Mouse (Mus musculus): ENCODE data around the gene Kpna7. TPM values are rescaled to one million over a fixed set of nuclear protein-coding genes. Genes with fewer than 3 reads are reported as not detected.
"Not testable (repeated sequence)": the region's sequence is repeated elsewhere in the genome, so short reads cannot be mapped to it uniquely, and the experiment has no call there.

The Kpna7 gene
- not detected in 2 replicates for polyA plus RNA-seq (2016; fragmentation: Nextera tagmentation; extraction: Ambion mirVana)

GRCm38 (mm10) chr5:145083632-145084451 is at the start of gene Kpna7, which contains the start of gene Arpc1a:
Gene Kpna7 (minus strand): TSS chr5:145084030.
Gene Arpc1a (plus strand): TSS chr5:145083830.
- H3K4me1 ChIP-seq = peaks cover 11% of the 10 kb centered on the region
- WGBS = under 1% methylated on average over 54 of the region's 54 CpGs

GRCm38 (mm10) chr5:145133275-145133674 is 49.4 kb upstream of the Kpna7 start:
- not testable (repeated sequence) for H3K4me3 ChIP-seq; H3K27me3 ChIP-seq (ENCODE audit: insufficient read depth, poor library complexity, severe bottlenecking); H3K27ac ChIP-seq; DNase-seq (ENCODE audit: low spot score); H3K9me3 ChIP-seq; H3K4me1 ChIP-seq
- peaks cover 93% of the 10 kb centered on the region for H3K36me3 ChIP-seq
- 88% methylated on average over 6 of the region's 6 CpGs for WGBS

More at GRCm38 (mm10) chr5:145083632-145084451, at the start of gene Kpna7, which contains the start of gene Arpc1a:
- peak within 1 kb of the TSS; percentile 89 for H3K4me3 ChIP-seq
- no peaks in the 10 kb centered on the region for H3K27me3 ChIP-seq (ENCODE audit: insufficient read depth, poor library complexity, severe bottlenecking)
- DNase-seq (ENCODE audit: low spot score) = peak; percentile 97
- H3K9me3 ChIP-seq = no peaks in the 10 kb centered on the region; the same call in 1 of the 2 replicates
- peak within 1 kb of the TSS; percentile 90 for H3K27ac ChIP-seq
- H3K36me3 ChIP-seq = peaks cover 18% of the 10 kb centered on the region

DNA sequence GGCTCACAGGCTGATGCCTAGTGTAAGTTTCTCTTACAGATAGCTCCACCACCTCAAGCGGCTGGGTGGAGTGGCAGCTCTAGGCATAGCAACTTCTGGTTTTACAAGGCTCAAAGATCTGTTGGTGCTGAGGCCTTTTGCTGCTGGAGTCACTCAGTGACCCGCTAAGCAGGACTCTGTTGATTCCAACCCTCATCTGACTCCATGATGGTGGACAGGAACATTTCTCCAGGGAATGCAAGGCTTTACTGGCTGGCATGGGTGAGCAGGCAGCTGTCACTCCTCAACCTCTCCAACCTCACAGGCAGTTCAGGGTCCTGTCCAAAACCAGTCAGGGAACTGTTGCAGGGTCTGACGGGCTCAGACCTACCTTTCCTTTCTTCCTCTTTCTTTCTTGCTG is 47.2 kb upstream of the Kpna7 start:
- Histone ChIP-seq H3K4me1 (0 out of 2 replicates have a peak, but pooled peaks cover 2% of the 10 kb centered on the region), H3K4me3 (no peak overlapping the region), H3K27me3 (ENCODE audit: insufficient read depth, poor library complexity, severe bottlenecking) (no peaks in the 10 kb centered on the region), H3K9me3 (no peaks in the 10 kb centered on the region), H3K36me3 (peaks cover 98% of the 10 kb centered on the region), H3K27ac (no peak overlapping the region)
- DNase-seq (ENCODE audit: low spot score) = no peak
- 85% methylated on average over 3 of the region's 3 CpGs for WGBS

GRCm38 (mm10) chr5:145130191-145130590 is 46.4 kb upstream of the Kpna7 start:
- DNase-seq (ENCODE audit: low spot score) = no peak
- peaks cover 98% of the 10 kb centered on the region for H3K36me3 ChIP-seq
- H3K9me3 ChIP-seq = no peaks in the 10 kb centered on the region
- no peaks in the 10 kb centered on the region for H3K27me3 ChIP-seq (ENCODE audit: insufficient read depth, poor library complexity, severe bottlenecking)
- H3K27ac ChIP-seq = no peak overlapping the region
- 0 out of 2 replicates have a peak, but pooled peaks cover 2% of the 10 kb centered on the region for H3K4me1 ChIP-seq
- no peak overlapping the region for H3K4me3 ChIP-seq
- WGBS = 88% methylated on average over 11 of the region's 11 CpGs

DNA sequence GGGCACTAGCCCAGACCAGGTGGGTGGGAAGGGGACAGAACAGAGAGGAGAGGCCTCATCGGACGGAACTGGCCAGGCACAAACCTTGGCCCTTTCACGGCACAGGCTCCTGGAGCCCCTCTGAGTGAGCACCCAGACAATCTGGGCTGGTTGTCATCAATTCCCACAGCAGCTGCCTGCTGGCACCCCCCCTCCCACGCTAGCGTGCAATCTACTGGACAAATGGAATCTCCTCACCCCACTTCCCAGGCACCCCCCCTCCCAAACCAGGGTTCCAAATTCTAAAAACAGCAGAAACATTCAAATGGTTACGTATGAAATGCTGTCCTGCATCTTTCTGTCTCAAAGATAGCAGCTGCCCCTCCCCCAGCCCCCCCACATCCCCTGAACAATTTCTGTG is 45.9 kb upstream of the Kpna7 start:
- not testable (repeated sequence) for H3K9me3 ChIP-seq; H3K27me3 ChIP-seq (ENCODE audit: insufficient read depth, poor library complexity, severe bottlenecking); H3K4me3 ChIP-seq; H3K4me1 ChIP-seq; DNase-seq (ENCODE audit: low spot score); H3K27ac ChIP-seq
- 77% methylated on average over 4 of the region's 6 CpGs for WGBS
- H3K36me3 ChIP-seq = peaks cover 98% of the 10 kb centered on the region

GRCm38 (mm10) chr5:145129124-145129523 is 45.3 kb upstream of the Kpna7 start:
- Histone ChIP-seq H3K4me1 (0 out of 2 replicates have a peak, but pooled peaks cover 2% of the 10 kb centered on the region), H3K27me3 (ENCODE audit: insufficient read depth, poor library complexity, severe bottlenecking) (no peaks in the 10 kb centered on the region), H3K36me3 (peaks cover 98% of the 10 kb centered on the region), H3K27ac (no peak overlapping the region), H3K9me3 (no peaks in the 10 kb centered on the region), H3K4me3 (no peak overlapping the region)
- DNase-seq (ENCODE audit: low spot score) = no peak
- WGBS = 88% methylated on average over 4 of the region's 4 CpGs

DNA sequence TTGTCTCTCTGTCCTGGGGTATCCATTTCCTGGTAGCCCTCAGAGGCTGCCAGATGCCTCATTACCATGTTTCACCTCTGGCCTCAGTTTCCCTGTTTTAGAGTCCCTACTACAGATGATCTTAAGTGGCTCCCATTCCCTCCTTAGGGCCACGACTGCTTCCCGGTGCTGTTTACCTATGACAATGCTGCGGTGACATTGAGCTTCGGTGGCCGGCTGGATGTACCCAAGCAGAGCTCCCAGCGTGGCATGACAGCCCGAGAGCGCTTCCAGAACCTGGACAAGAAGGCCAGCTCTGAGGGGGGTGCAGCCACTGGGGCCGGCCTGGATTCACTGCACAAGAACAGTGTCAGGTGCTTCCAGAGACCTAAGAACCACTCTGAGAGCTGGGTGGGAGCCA is 42.8 kb upstream of the Kpna7 start:
- Histone ChIP-seq H3K27me3 (ENCODE audit: insufficient read depth, poor library complexity, severe bottlenecking) (no peaks in the 10 kb centered on the region), H3K4me3 (no peak overlapping the region), H3K9me3 (no peaks in the 10 kb centered on the region), H3K27ac (no peak overlapping the region), H3K36me3 (peaks cover 93% of the 10 kb centered on the region), H3K4me1 (peaks cover 10% of the 10 kb centered on the region; the same call in 1 of the 2 replicates)
- no peak for DNase-seq (ENCODE audit: low spot score)
- WGBS = 94% methylated on average over 9 of the region's 9 CpGs

DNA sequence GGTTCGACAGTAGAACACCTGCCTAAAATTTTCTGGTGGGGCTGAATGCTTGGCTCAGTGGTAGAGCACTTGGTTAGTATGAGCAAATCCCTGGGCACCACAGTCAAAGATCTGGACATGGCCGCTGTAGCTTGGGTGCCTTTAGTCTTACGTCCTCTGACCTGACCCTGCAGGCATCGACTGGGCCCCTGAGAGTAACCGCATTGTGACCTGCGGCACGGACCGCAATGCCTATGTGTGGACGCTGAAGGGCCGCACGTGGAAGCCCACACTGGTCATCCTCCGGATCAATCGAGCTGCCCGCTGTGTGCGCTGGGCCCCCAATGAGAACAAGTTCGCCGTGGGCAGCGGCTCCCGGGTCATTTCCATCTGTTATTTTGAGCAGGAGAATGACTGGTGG is 39.6 kb upstream of the Kpna7 start:
- WGBS = 93% methylated on average over 19 of the region's 19 CpGs

DNA sequence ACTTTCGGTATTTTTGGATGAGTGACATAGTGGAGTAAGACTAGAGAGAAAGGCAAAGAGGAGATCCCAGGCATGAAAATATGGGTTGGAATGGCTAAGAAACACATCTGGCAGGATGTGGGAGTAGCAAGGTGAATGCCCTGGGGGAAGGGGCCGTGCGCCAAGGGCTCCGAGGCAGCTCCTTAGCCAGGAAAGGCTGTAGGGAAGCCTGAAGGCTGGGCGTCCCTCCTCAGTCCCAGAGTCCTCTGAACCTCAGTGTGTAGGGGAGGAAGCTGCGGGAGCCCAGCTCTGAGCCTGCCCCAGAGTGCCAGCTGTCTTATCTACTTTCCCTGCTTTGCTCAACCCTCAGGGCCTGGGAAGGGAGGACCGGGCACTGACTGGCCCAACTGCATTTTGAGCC is 37.1 kb upstream of the Kpna7 start:
- no peak for DNase-seq (ENCODE audit: low spot score)
- WGBS = 53% methylated on average over 7 of the region's 7 CpGs
- Histone ChIP-seq H3K27ac (no peak overlapping the region), H3K9me3 (no peaks in the 10 kb centered on the region), H3K36me3 (peaks cover 47% of the 10 kb centered on the region), H3K4me1 (peaks cover 24% of the 10 kb centered on the region; the same call in 1 of the 2 replicates), H3K27me3 (ENCODE audit: insufficient read depth, poor library complexity, severe bottlenecking) (no peaks in the 10 kb centered on the region), H3K4me3 (no peak overlapping the region)

More for the DNA sequence above, 39.6 kb upstream of the Kpna7 start:
- DNase-seq (ENCODE audit: low spot score) = no peak
- Histone ChIP-seq H3K36me3 (peaks cover 72% of the 10 kb centered on the region), H3K27me3 (ENCODE audit: insufficient read depth, poor library complexity, severe bottlenecking) (no peaks in the 10 kb centered on the region), H3K4me1 (peaks cover 22% of the 10 kb centered on the region; the same call in 1 of the 2 replicates), H3K4me3 (no peak overlapping the region), H3K27ac (no peak overlapping the region), H3K9me3 (no peaks in the 10 kb centered on the region)

GRCm38 (mm10) chr5:145119385-145119784 is 35.6 kb upstream of the Kpna7 start:
- H3K9me3 ChIP-seq = no peaks in the 10 kb centered on the region
- DNase-seq (ENCODE audit: low spot score) = no peak
- no peak overlapping the region for H3K4me3 ChIP-seq
- 86% methylated on average over 2 of the region's 2 CpGs for WGBS
- no peaks in the 10 kb centered on the region for H3K27me3 ChIP-seq (ENCODE audit: insufficient read depth, poor library complexity, severe bottlenecking)
- H3K27ac ChIP-seq = no peak overlapping the region
- H3K36me3 ChIP-seq = peaks cover 32% of the 10 kb centered on the region
- peaks cover 29% of the 10 kb centered on the region for H3K4me1 ChIP-seq

DNA sequence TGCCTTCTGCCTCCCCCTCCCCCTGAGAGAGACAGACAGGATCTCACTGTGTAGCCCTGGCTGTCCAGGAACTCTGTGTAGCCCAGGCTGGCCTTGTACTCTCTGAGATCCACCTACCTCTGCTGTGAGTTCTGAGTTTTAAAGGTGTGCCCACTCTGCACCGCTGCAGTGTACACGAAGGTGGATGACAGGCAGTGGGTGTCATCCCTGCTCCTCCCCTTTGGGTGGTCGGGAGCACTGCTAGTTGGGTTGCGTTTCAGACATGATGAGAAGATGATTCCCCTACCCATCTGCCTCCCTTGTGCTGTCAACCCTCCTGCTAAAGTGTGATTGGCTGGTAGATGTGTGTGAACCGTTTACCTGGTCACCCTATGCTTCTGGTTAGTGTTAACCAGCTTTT is 34.6 kb upstream of the Kpna7 start:
- 85% methylated on average over 5 of the region's 5 CpGs for WGBS
- peaks cover 35% of the 10 kb centered on the region for H3K4me1 ChIP-seq

GRCm38 (mm10) chr5:145118005-145118404 is 34.2 kb upstream of the Kpna7 start:
- 54% methylated on average over 6 of the region's 6 CpGs for whole genome bisulfite sequencing
- no peaks in the 10 kb centered on the region for H3K9me3 ChIP-seq

More for the DNA sequence above, 34.6 kb upstream of the Kpna7 start:
- Histone ChIP-seq H3K27ac (no peak overlapping the region), H3K27me3 (ENCODE audit: insufficient read depth, poor library complexity, severe bottlenecking) (no peaks in the 10 kb centered on the region), H3K36me3 (peaks cover 23% of the 10 kb centered on the region), H3K4me3 (no peak overlapping the region), H3K9me3 (no peaks in the 10 kb centered on the region)
- DNase-seq (ENCODE audit: low spot score) = no peak

GRCm38 (mm10) chr5:145116916-145117315 is 33.1 kb upstream of the Kpna7 start:
- H3K4me3 ChIP-seq = no peak overlapping the region
- H3K36me3 ChIP-seq = peaks cover 9% of the 10 kb centered on the region
- H3K27me3 ChIP-seq (ENCODE audit: insufficient read depth, poor library complexity, severe bottlenecking) = no peaks in the 10 kb centered on the region
- H3K9me3 ChIP-seq = no peaks in the 10 kb centered on the region
- 40% methylated on average over 10 of the region's 10 CpGs for WGBS
- H3K27ac ChIP-seq = no peak overlapping the region
- H3K4me1 ChIP-seq = peaks cover 31% of the 10 kb centered on the region
- no peak for DNase-seq (ENCODE audit: low spot score)

More at GRCm38 (mm10) chr5:145118005-145118404, 34.2 kb upstream of the Kpna7 start:
- Histone ChIP-seq H3K4me1 (peaks cover 35% of the 10 kb centered on the region), H3K4me3 (no peak overlapping the region), H3K36me3 (peaks cover 19% of the 10 kb centered on the region), H3K27ac (no peak overlapping the region), H3K27me3 (ENCODE audit: insufficient read depth, poor library complexity, severe bottlenecking) (no peaks in the 10 kb centered on the region)
- no peak for DNase-seq (ENCODE audit: low spot score)
